Mouse (Mus musculus) fat pad, adult 2 months (tissue): ENCODE data around the gene Rps19bp1.

Experiments
- DNase-seq: peaks from one replicate; pipeline ENCODE4 v3.0.0-alpha.2; 2011; ENCODE audit warnings: low read depth, low spot score; ENCODE audit errors: extremely low read depth

Gene Rps19bp1

DNA sequence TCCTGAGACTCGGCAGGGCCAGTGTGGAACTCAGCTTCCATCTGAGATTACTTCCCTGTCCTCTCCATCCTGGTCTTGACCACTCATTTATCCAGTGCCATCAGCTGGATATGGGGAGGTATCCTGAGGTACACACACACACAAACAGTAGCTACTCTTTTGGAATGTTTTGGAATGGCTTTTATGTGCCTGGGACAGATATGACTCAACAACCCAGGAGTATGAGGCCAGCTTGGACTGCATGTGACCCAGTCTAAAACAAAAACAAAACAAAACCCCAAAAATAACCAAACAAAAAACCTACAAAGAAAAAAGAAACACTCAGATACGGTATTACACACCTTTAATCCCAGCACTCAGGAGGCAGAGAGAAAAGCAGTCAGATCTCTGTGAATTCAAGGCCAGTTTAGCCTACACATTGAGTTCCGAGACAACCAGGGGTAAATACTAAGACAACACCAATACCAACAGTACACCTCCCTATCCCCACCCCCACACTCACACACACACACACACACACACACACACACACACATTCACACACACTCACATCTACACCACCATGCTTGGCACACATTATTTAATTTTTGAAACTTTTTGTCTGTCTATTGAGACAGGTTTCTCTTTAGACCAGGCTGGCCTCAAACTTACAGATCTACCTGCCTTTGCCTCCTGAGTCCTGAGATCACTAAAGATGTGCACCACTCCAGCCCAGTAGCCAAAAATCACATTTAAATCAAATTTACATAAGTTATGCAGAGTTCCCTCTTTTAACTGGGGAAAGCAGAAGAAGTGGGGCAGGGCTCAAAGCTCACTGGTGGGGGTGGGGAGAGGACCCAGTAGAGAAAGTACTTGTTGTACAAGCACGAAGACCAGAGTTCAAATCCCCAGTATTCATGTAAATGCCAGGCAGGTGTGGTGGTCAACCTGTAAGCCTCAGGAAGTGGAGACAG lies 44.1 kb downstream of the Rps19bp1 start:
- DNase-seq: no peak

DNA sequence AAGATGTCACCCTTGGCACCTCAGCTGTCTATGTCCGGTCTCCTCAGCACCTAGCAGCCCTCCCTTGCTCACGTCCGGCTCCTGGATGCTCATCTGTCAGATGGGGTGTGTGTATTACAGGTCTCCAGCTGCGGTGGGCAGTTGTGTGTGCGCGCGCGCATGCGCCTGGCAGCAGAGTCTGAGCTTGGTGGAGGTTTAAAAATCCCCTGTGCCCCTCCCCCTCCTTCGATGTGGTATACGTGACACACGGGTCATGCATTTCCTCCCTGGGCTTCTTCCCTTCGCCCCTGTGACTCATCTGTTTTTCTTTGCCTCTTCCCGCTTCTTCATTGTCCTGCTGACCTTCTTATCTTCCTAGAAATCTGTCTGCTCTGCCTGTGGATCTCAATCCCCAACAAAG lies 44.9 kb downstream of the Rps19bp1 start:
- no peak for DNase-seq

DNA sequence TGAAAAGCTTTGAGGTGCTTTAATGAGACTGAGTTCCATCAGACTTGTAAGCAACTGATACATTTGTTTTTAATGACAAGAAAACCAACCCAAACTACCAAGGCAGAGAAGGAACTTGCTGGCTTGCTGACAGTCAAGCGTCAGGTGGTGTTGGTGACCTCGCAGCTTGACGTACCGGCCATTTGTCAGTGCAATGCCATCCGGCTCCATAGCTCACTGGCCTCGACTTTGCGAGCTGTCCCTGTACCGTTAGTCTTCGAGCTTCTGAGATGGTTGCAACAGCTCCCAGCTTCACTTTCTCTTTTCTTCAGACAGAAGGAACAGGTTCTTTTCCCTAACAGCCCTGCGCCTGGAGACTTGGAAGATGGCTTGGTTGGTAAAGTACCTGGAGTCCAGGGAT lies 46.6 kb downstream of the Rps19bp1 start:
- no peak for DNase-seq

DNA sequence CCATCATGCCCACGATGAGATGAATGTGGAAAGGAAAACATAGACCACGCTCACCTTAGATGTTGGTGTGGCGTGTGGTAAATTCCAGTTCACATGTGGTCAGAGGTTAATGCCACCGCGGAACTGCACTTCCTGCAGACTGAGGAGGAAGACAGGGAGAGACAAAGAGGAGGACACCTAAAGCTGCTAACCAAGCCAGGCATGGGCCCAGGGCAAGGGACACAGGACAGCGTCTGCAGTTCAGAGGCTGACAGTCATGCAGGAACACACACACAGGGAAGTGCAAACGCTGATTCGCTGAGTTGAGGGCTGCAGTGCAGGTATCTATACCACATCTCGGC lies 47.7 kb downstream of the Rps19bp1 start:
- no peak for DNase-seq

DNA sequence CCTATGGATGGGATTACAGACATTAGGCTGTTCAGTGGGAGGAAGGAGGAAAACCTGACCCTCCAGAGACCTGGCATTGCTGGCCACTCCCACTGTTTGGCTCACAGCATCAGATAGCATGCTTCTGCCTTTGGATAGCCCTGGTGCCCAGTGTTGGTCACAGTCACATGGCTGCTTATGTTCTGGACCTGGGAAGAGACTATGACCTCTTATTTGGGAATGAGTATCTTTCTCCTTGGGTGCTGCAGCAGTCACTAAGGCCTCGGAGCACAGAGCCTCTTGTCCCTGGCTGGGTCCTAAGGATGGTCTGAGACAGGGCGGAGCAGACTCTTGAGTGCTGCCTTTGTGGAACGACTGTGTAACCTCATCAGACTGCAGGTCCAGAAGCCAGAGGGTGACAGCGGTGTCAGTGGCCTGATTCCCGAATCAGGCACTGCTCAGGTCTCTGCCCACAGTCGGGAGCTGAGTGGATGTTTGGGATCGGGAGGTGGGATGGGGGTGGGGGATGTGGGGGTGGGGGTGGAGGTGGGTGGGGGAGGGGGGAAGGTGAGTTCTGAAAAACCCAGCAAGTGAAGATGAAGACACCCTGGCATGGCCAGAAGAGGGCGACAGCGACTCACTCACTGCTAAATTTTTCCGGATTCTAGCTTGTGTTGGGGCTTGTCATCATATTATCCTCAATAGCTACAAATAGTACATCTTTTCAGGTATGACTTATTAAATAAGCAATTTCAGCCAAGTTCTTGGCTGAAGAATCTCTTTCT lies 48.2 kb downstream of the Rps19bp1 start:
- no peak for DNase-seq

DNA sequence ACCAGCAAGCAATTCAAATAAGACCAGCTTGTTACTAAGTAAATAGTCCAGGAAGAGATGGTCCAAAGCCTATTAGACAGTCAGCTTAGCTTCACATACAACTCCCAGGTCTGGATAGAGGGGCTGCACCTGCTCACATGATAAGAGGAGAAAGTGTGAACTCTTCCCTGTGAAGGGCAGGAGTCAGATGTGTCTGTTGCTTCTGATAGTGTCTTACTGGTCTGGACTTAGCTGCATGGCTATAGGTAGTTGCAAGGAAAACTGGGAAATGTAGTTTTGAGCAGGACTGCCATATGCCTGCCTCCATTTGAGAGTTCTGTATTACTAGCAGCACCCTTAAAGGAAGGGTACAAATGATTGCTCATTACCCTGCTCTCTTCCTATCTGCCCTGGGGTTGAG lies 50.4 kb downstream of the Rps19bp1 start:
- no peak for DNase-seq
